Mouse (Mus musculus) lung, postnatal 0 days (tissue): ENCODE results near the gene B3galt4.

Experiments used
- CTCF ChIP-seq: IDR thresholded peaks from 2 replicates; pipeline ENCODE4 v1.5.1; 2016; ENCODE audit warnings: antibody characterized with exemption, mild to moderate bottlenecking
- EP300 ChIP-seq: IDR thresholded peaks from 2 replicates; pipeline ENCODE4 v1.6.1; 2016; ENCODE audit warnings: antibody characterized with exemption, mild to moderate bottlenecking, control low read depth

DNA sequence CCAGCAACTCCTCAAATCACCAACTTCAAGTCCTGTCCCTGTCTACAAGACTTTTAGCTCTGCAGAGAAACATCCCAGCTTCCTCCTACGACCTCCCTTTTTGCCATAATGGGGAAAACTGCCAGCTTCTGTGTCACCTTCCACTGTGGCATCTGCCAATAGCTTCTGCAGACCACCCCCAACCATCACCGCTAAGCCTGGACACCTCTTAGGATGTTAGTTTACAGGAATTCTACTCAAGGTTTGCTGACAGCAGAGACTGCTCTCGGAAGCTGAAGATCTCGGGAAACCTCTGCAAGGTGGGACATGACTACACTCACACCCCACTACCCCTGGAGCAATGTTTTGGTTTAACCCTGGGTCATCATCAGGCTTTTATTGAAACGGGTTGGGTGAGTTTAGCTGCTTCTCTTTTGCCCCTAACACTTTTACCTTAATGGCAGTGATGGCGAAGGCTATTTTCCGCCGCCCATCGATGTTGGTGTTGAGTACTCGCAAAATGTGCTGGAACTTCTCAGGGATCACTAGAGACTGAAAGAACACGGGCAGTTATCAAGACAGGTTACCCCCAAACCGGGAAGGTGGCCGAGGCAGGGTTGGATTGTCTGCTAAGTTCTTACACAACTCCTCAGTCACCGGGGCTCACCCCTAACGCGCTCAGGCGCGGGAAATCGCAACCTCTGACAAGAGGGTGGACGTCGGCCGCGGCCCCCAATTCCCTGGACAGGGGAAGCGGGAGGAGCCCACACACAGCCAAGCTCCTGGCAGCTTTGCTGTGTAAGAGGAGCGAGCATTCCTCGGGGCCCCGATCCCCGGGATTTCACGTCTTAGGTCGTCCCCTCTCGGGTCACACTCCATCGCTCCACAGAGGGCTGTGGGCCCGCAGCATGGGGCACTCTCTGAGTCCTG, 3.6 kb upstream of the B3galt4 start:
- no peak for TF ChIP-seq CTCF
- TF ChIP-seq EP300, result 0 out of 2 replicates have a peak, but pooled peaks have one; percentile 13
